Mouse (Mus musculus): ENCODE measurements at regions not wholly inside any gene's neighbourhood (a gene's known extent, or its start where the extent isn't known, plus 50 kb on each side); places are given as distances from the start of the nearest gene placed in this dataset.

DNA sequence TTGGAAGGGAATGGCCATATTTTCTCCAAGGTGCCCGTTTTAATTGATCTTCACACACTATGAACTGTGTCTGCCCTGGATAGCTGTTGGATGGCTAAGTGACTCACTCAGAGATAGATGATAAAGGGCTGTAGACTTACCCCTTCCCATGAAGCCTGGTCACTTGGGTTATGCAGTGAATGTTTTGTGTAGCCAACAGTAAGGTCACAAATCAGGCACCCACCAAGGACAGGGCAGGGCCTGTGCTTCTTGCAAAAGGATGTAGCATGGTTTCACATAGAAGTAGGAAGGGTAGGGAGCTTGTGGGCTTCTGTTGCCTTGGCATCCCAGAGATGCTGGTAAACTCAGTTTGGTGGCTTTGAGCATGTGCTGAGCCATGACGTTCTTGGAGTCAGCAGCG is 263.1 kb downstream of the Dysf start:
- H3K27me3 ChIP-seq (ENCODE audit: control insufficient read depth, insufficient read depth, low read length): peaks cover 27% of the 10 kb centered on the region
- no peaks in the 10 kb centered on the region for H3K9me3 ChIP-seq (ENCODE audit: control insufficient read depth, low read length)
- WGBS: 82% methylated on average over 3 of the region's 3 CpGs
- H3K9ac ChIP-seq (ENCODE audit: low read depth, low read length): no peak overlapping the region
- no peak for ATAC-seq (ENCODE audit: low FRiP score, low TSS enrichment)
- H3K4me3 ChIP-seq (ENCODE audit: low read length): no peak overlapping the region
- H3K4me1 ChIP-seq (ENCODE audit: control insufficient read depth, insufficient read depth, low read length): peaks cover 11% of the 10 kb centered on the region
- H3K4me2 ChIP-seq (replicated peaks; ENCODE audit: low read depth, low read length): no peak overlapping the region
- no peaks in the 10 kb centered on the region for H3K36me3 ChIP-seq (ENCODE audit: control insufficient read depth, insufficient read depth, low read length)
- no peak overlapping the region for H3K27ac ChIP-seq (ENCODE audit: low read depth, low read length)

GRCm38 (mm10) chr6:84270518-84271165 is 262.3 kb downstream of the Dysf start:
- peaks cover 24% of the 10 kb centered on the region for H3K27me3 ChIP-seq (ENCODE audit: control insufficient read depth, insufficient read depth, low read length)
- no peak overlapping the region for H3K4me2 ChIP-seq (replicated peaks; ENCODE audit: low read depth, low read length)
- WGBS: 30% methylated on average over 12 of the region's 12 CpGs
- H3K9me3 ChIP-seq (ENCODE audit: control insufficient read depth, low read length): no peaks in the 10 kb centered on the region
- H3K36me3 ChIP-seq (ENCODE audit: control insufficient read depth, insufficient read depth, low read length): no peaks in the 10 kb centered on the region
- ATAC-seq (ENCODE audit: low FRiP score, low TSS enrichment): no peak
- no peak overlapping the region for H3K9ac ChIP-seq (ENCODE audit: low read depth, low read length)
- peaks cover 11% of the 10 kb centered on the region for H3K4me1 ChIP-seq (ENCODE audit: control insufficient read depth, insufficient read depth, low read length)
- no peak overlapping the region for H3K27ac ChIP-seq (ENCODE audit: low read depth, low read length)
- H3K4me3 ChIP-seq (ENCODE audit: low read length): no peak overlapping the region

- Histone ChIP-seq H3K4me2 (replicated peaks; ENCODE audit: low read depth, low read length) (no peak overlapping the region), H3K9me3 (ENCODE audit: control insufficient read depth, low read length) (no peaks in the 10 kb centered on the region), H3K4me3 (ENCODE audit: low read length) (no peak overlapping the region), H3K27ac (ENCODE audit: low read depth, low read length) (no peak overlapping the region), H3K4me1 (ENCODE audit: control insufficient read depth, insufficient read depth, low read length) (peaks cover 11% of the 10 kb centered on the region), H3K27me3 (ENCODE audit: control insufficient read depth, insufficient read depth, low read length) (peaks cover 24% of the 10 kb centered on the region), H3K36me3 (ENCODE audit: control insufficient read depth, insufficient read depth, low read length) (no peaks in the 10 kb centered on the region), H3K9ac (ENCODE audit: low read depth, low read length) (no peak overlapping the region)
- WGBS: 86% methylated on average over 4 of the region's 4 CpGs
- no peak for ATAC-seq (ENCODE audit: low FRiP score, low TSS enrichment)
Observed at GRCm38 (mm10) chr6:84269478-84269877, 261.1 kb downstream of the Dysf start.

DNA sequence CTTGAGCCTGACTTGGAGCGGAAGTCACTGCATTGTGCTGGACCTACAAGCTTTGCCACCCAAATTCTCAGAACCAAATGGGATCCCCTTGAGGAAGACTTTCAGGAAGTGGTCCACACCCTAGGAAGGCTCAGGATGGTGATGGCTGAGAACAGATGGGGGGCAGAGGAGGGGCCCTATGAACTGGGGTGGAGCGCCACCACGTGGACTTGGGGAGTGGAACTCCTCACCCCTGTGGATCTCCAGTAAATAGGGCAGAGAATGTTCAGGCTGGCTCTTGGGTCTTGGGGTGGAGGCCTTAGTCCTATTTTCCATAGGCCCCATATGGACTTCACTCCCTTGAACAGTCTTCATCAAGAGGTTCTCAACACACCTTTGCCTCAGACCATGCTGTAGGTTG is 260.6 kb downstream of the Dysf start:
- peaks cover 26% of the 10 kb centered on the region for H3K27me3 ChIP-seq (ENCODE audit: control insufficient read depth, insufficient read depth, low read length)
- H3K4me3 ChIP-seq (ENCODE audit: low read length): no peak overlapping the region
- WGBS: 58% methylated on average over 3 of the region's 3 CpGs
- no peak overlapping the region for H3K27ac ChIP-seq (ENCODE audit: low read depth, low read length)
- no peaks in the 10 kb centered on the region for H3K36me3 ChIP-seq (ENCODE audit: control insufficient read depth, insufficient read depth, low read length)
- H3K4me1 ChIP-seq (ENCODE audit: control insufficient read depth, insufficient read depth, low read length): peaks cover 11% of the 10 kb centered on the region
- ATAC-seq (ENCODE audit: low FRiP score, low TSS enrichment): no peak
- no peak overlapping the region for H3K4me2 ChIP-seq (replicated peaks; ENCODE audit: low read depth, low read length)
- no peak overlapping the region for H3K9ac ChIP-seq (ENCODE audit: low read depth, low read length)
- H3K9me3 ChIP-seq (ENCODE audit: control insufficient read depth, low read length): no peaks in the 10 kb centered on the region

GRCm38 (mm10) chr6:84268111-84268510 is 259.7 kb downstream of the Dysf start:
- Histone ChIP-seq H3K36me3 (ENCODE audit: control insufficient read depth, insufficient read depth, low read length) (no peaks in the 10 kb centered on the region), H3K4me2 (replicated peaks; ENCODE audit: low read depth, low read length) (no peak overlapping the region), H3K4me1 (ENCODE audit: control insufficient read depth, insufficient read depth, low read length) (peaks cover 10% of the 10 kb centered on the region), H3K4me3 (ENCODE audit: low read length) (no peak overlapping the region), H3K27me3 (ENCODE audit: control insufficient read depth, insufficient read depth, low read length) (peaks cover 26% of the 10 kb centered on the region), H3K9ac (ENCODE audit: low read depth, low read length) (no peak overlapping the region), H3K9me3 (ENCODE audit: control insufficient read depth, low read length) (no peaks in the 10 kb centered on the region), H3K27ac (ENCODE audit: low read depth, low read length) (no peak overlapping the region)
- 96% methylated on average over 4 of the region's 4 CpGs for WGBS
- ATAC-seq (ENCODE audit: low FRiP score, low TSS enrichment): no peak

- H3K9me3 ChIP-seq (ENCODE audit: control insufficient read depth, low read length): no peaks in the 10 kb centered on the region
- peaks cover 5% of the 10 kb centered on the region; the same call in 1 of the 2 replicates for H3K4me1 ChIP-seq (ENCODE audit: control insufficient read depth, insufficient read depth, low read length)
- H3K27me3 ChIP-seq (ENCODE audit: control insufficient read depth, insufficient read depth, low read length): peaks cover 26% of the 10 kb centered on the region
- H3K9ac ChIP-seq (ENCODE audit: low read depth, low read length): no peak overlapping the region
- H3K36me3 ChIP-seq (ENCODE audit: control insufficient read depth, insufficient read depth, low read length): no peaks in the 10 kb centered on the region
- 70% methylated on average over 6 of the region's 6 CpGs for WGBS
- no peak overlapping the region for H3K27ac ChIP-seq (ENCODE audit: low read depth, low read length)
- H3K4me2 ChIP-seq (replicated peaks; ENCODE audit: low read depth, low read length): no peak overlapping the region
- ATAC-seq (ENCODE audit: low FRiP score, low TSS enrichment): no peak
- no peak overlapping the region for H3K4me3 ChIP-seq (ENCODE audit: low read length)
Observed at GRCm38 (mm10) chr6:84267526-84267925, 259.1 kb downstream of the Dysf start.

DNA sequence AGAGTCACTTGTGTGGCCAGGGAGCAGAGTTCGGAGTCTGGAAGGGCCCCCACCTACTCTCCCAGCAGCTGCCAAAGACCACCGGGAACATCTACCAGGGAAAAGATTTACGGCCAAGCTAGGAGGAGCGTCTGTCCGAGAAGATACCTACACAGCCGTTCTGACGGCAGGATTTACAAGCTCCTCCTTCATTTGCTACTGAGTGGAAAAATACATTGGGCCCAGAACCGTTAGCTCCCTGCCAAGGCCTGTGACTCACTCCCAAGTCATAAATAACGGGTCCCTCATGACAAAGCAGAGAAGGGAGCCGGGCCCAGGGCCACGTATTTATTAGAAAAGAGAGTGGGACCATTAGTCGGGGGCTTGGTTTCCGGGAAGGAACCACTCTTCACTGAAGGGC is 258.3 kb downstream of the Dysf start:
- no peak overlapping the region for H3K4me3 ChIP-seq (ENCODE audit: low read length)
- no peak overlapping the region for H3K4me2 ChIP-seq (replicated peaks; ENCODE audit: low read depth, low read length)
- H3K27ac ChIP-seq (ENCODE audit: low read depth, low read length): no peak overlapping the region
- peaks cover 5% of the 10 kb centered on the region; the same call in 1 of the 2 replicates for H3K4me1 ChIP-seq (ENCODE audit: control insufficient read depth, insufficient read depth, low read length)
- no peaks in the 10 kb centered on the region for H3K36me3 ChIP-seq (ENCODE audit: control insufficient read depth, insufficient read depth, low read length)
- 18% methylated on average over 13 of the region's 13 CpGs for WGBS
- H3K9ac ChIP-seq (ENCODE audit: low read depth, low read length): no peak overlapping the region
- no peaks in the 10 kb centered on the region for H3K9me3 ChIP-seq (ENCODE audit: control insufficient read depth, low read length)
- no peak for ATAC-seq (ENCODE audit: low FRiP score, low TSS enrichment)
- H3K27me3 ChIP-seq (ENCODE audit: control insufficient read depth, insufficient read depth, low read length): peaks cover 24% of the 10 kb centered on the region

GRCm38 (mm10) chr6:84264681-84265080 is 256.3 kb downstream of the Dysf start:
- H3K36me3 ChIP-seq (ENCODE audit: control insufficient read depth, insufficient read depth, low read length): no peaks in the 10 kb centered on the region
- WGBS: 72% methylated on average over 4 of the region's 4 CpGs
- peaks cover 15% of the 10 kb centered on the region for H3K27me3 ChIP-seq (ENCODE audit: control insufficient read depth, insufficient read depth, low read length)
- H3K9ac ChIP-seq (ENCODE audit: low read depth, low read length): no peak overlapping the region
- H3K4me1 ChIP-seq (ENCODE audit: control insufficient read depth, insufficient read depth, low read length): no peaks in the 10 kb centered on the region; the same call in 1 of the 2 replicates
- H3K27ac ChIP-seq (ENCODE audit: low read depth, low read length): no peak overlapping the region
- ATAC-seq (ENCODE audit: low FRiP score, low TSS enrichment): no peak
- no peak overlapping the region for H3K4me3 ChIP-seq (ENCODE audit: low read length)
- H3K9me3 ChIP-seq (ENCODE audit: control insufficient read depth, low read length): no peaks in the 10 kb centered on the region
- no peak overlapping the region for H3K4me2 ChIP-seq (replicated peaks; ENCODE audit: low read depth, low read length)

DNA sequence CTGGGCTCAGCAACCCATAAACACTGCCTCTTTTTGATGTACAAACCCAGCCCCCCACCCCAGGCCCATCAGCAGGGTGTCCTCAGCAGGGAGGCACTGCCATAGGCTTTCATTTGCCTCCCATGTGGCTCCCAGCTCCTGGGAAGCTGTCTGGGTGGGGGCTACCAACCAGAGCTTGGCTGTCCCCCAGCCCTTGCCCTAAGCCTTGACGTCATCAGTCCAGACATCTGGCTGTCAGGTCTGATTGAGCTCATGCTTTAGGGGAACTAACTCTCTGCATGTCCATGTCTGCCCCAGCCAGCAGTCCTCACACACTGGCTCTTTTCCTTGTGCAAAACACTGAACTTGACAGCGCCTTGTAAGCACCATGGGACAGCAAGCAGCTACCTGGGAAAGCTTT is 255.3 kb downstream of the Dysf start:
- Histone ChIP-seq H3K4me1 (ENCODE audit: control insufficient read depth, insufficient read depth, low read length) (no peaks in the 10 kb centered on the region; the same call in 1 of the 2 replicates), H3K27ac (ENCODE audit: low read depth, low read length) (no peak overlapping the region), H3K9me3 (ENCODE audit: control insufficient read depth, low read length) (no peaks in the 10 kb centered on the region), H3K4me2 (replicated peaks; ENCODE audit: low read depth, low read length) (no peak overlapping the region), H3K9ac (ENCODE audit: low read depth, low read length) (no peak overlapping the region), H3K36me3 (ENCODE audit: control insufficient read depth, insufficient read depth, low read length) (no peaks in the 10 kb centered on the region), H3K27me3 (ENCODE audit: control insufficient read depth, insufficient read depth, low read length) (peaks cover 15% of the 10 kb centered on the region), H3K4me3 (ENCODE audit: low read length) (no peak overlapping the region)
- ATAC-seq (ENCODE audit: low FRiP score, low TSS enrichment): no peak
- 52% methylated on average over 2 of the region's 2 CpGs for WGBS

All from kidney, embryonic 14.5 days (tissue).